Mouse (Mus musculus): ENCODE measurements around the gene Mycl. TPM values are rescaled to one million over a fixed set of nuclear protein-coding genes. Genes with fewer than 3 reads are reported as not detected.
A peak's percentile ranks its signal among the peaks of the same experiment; 100 is the strongest.

The Mycl gene
- polyA plus RNA-seq, 1 experiment from 2014 or later: 2.9 TPM

GRCm38 (mm10) chr4:122962751-122963150 lies 32.7 kb upstream of the Mycl start:
- no peak for TF ChIP-seq CTCF (IDR thresholded peaks at IDR 0.05; ENCODE audit: low read depth)
- H3K36me3 ChIP-seq (ENCODE audit: control insufficient read depth, insufficient read depth): no peaks in the 10 kb centered on the region
- no peaks in the 10 kb centered on the region for H3K9me3 ChIP-seq (ENCODE audit: control insufficient read depth)
- no peak overlapping the region for H3K27ac ChIP-seq (ENCODE audit: low read depth, low read length)
- H3K4me1 ChIP-seq (replicated peaks; ENCODE audit: control insufficient read depth, insufficient read depth, low read length): 0 out of 2 replicates have a peak, but pooled peaks cover 7% of the 10 kb centered on the region
- no peak for ATAC-seq
- H3K4me2 ChIP-seq (replicated peaks; ENCODE audit: low read depth): no peak overlapping the region
- WGBS: 57% methylated on average over 8 of the region's 8 CpGs
- no peak overlapping the region for H3K9ac ChIP-seq (ENCODE audit: low read depth, low read length)
- H3K4me3 ChIP-seq (ENCODE audit: low read depth, low read length): no peak overlapping the region
- H3K27me3 ChIP-seq (replicated peaks; ENCODE audit: control insufficient read depth, insufficient read depth, low read length): no peaks in the 10 kb centered on the region

GRCm38 (mm10) chr4:122968106-122968505 lies 27.3 kb upstream of the Mycl start:
- H3K36me3 ChIP-seq (ENCODE audit: control insufficient read depth, insufficient read depth): no peaks in the 10 kb centered on the region
- no peak overlapping the region for H3K27ac ChIP-seq (ENCODE audit: low read depth, low read length)
- 43% methylated on average over 4 of the region's 4 CpGs for WGBS
- ATAC-seq: no peak
- no peak overlapping the region for H3K4me2 ChIP-seq (replicated peaks; ENCODE audit: low read depth)
- no peaks in the 10 kb centered on the region for H3K27me3 ChIP-seq (replicated peaks; ENCODE audit: control insufficient read depth, insufficient read depth, low read length)
- no peak overlapping the region for H3K4me3 ChIP-seq (ENCODE audit: low read depth, low read length)
- no peak for TF ChIP-seq CTCF (IDR thresholded peaks at IDR 0.05; ENCODE audit: low read depth)
- no peaks in the 10 kb centered on the region for H3K4me1 ChIP-seq (replicated peaks; ENCODE audit: control insufficient read depth, insufficient read depth, low read length)
- no peak overlapping the region for H3K9ac ChIP-seq (ENCODE audit: low read depth, low read length)
- no peaks in the 10 kb centered on the region for H3K9me3 ChIP-seq (ENCODE audit: control insufficient read depth)

- 79% methylated on average over 4 of the region's 4 CpGs for WGBS
- H3K27ac ChIP-seq (ENCODE audit: low read depth, low read length): no peak overlapping the region
- H3K36me3 ChIP-seq (ENCODE audit: control insufficient read depth, insufficient read depth): no peaks in the 10 kb centered on the region
- no peaks in the 10 kb centered on the region for H3K9me3 ChIP-seq (ENCODE audit: control insufficient read depth)
- no peaks in the 10 kb centered on the region for H3K27me3 ChIP-seq (replicated peaks; ENCODE audit: control insufficient read depth, insufficient read depth, low read length)
- no peak overlapping the region for H3K9ac ChIP-seq (ENCODE audit: low read depth, low read length)
- H3K4me1 ChIP-seq (replicated peaks; ENCODE audit: control insufficient read depth, insufficient read depth, low read length): no peaks in the 10 kb centered on the region
- no peak overlapping the region for H3K4me2 ChIP-seq (replicated peaks; ENCODE audit: low read depth)
- no peak overlapping the region for H3K4me3 ChIP-seq (ENCODE audit: low read depth, low read length)
- no peak for ATAC-seq
- TF ChIP-seq CTCF (IDR thresholded peaks at IDR 0.05; ENCODE audit: low read depth): no peak
These were observed 24.3 kb upstream of the Mycl start for GRCm38 (mm10) chr4:122971191-122971590.

GRCm38 (mm10) chr4:122971646-122972045 lies 23.8 kb upstream of the Mycl start:
- H3K9me3 ChIP-seq (ENCODE audit: control insufficient read depth): no peaks in the 10 kb centered on the region
- H3K36me3 ChIP-seq (ENCODE audit: control insufficient read depth, insufficient read depth): no peaks in the 10 kb centered on the region
- no peak overlapping the region for H3K9ac ChIP-seq (ENCODE audit: low read depth, low read length)
- H3K27me3 ChIP-seq (replicated peaks; ENCODE audit: control insufficient read depth, insufficient read depth, low read length): no peaks in the 10 kb centered on the region
- ATAC-seq: no peak
- H3K27ac ChIP-seq (ENCODE audit: low read depth, low read length): no peak overlapping the region
- 81% methylated on average over 4 of the region's 4 CpGs for WGBS
- H3K4me3 ChIP-seq (ENCODE audit: low read depth, low read length): no peak overlapping the region
- no peak overlapping the region for H3K4me2 ChIP-seq (replicated peaks; ENCODE audit: low read depth)
- no peak for TF ChIP-seq CTCF (IDR thresholded peaks at IDR 0.05; ENCODE audit: low read depth)
- no peaks in the 10 kb centered on the region for H3K4me1 ChIP-seq (replicated peaks; ENCODE audit: control insufficient read depth, insufficient read depth, low read length)

- H3K36me3 ChIP-seq (ENCODE audit: control insufficient read depth, insufficient read depth): no peaks in the 10 kb centered on the region
- H3K4me2 ChIP-seq (replicated peaks; ENCODE audit: low read depth): no peak overlapping the region
- no peak overlapping the region for H3K4me3 ChIP-seq (ENCODE audit: low read depth, low read length)
- no peaks in the 10 kb centered on the region for H3K9me3 ChIP-seq (ENCODE audit: control insufficient read depth)
- no peak for TF ChIP-seq CTCF (IDR thresholded peaks at IDR 0.05; ENCODE audit: low read depth)
- no peak overlapping the region for H3K9ac ChIP-seq (ENCODE audit: low read depth, low read length)
- no peak overlapping the region for H3K27ac ChIP-seq (ENCODE audit: low read depth, low read length)
- 70% methylated on average over 8 of the region's 8 CpGs for WGBS
- H3K27me3 ChIP-seq (replicated peaks; ENCODE audit: control insufficient read depth, insufficient read depth, low read length): no peaks in the 10 kb centered on the region
- H3K4me1 ChIP-seq (replicated peaks; ENCODE audit: control insufficient read depth, insufficient read depth, low read length): no peaks in the 10 kb centered on the region
- no peak for ATAC-seq
These were observed 23.4 kb upstream of the Mycl start for GRCm38 (mm10) chr4:122972056-122972455.

- H3K27me3 ChIP-seq (replicated peaks; ENCODE audit: control insufficient read depth, insufficient read depth, low read length): no peaks in the 10 kb centered on the region
- TF ChIP-seq CTCF (IDR thresholded peaks at IDR 0.05; ENCODE audit: low read depth): no peak
- H3K4me2 ChIP-seq (replicated peaks; ENCODE audit: low read depth): no peak overlapping the region
- H3K4me3 ChIP-seq (ENCODE audit: low read depth, low read length): no peak overlapping the region
- H3K36me3 ChIP-seq (ENCODE audit: control insufficient read depth, insufficient read depth): no peaks in the 10 kb centered on the region
- no peaks in the 10 kb centered on the region for H3K9me3 ChIP-seq (ENCODE audit: control insufficient read depth)
- H3K27ac ChIP-seq (ENCODE audit: low read depth, low read length): peak overlapping the region; percentile 66
- no peak for ATAC-seq
- H3K4me1 ChIP-seq (replicated peaks; ENCODE audit: control insufficient read depth, insufficient read depth, low read length): peaks cover 7% of the 10 kb centered on the region; the same call in 1 of the 2 replicates
- no peak overlapping the region for H3K9ac ChIP-seq (ENCODE audit: low read depth, low read length)
- WGBS: 67% methylated on average over 5 of the region's 5 CpGs
These were observed 20.4 kb upstream of the Mycl start for GRCm38 (mm10) chr4:122974976-122975520.

GRCm38 (mm10) chr4:122976885-122977284 lies 18.6 kb upstream of the Mycl start:
- WGBS: 36% methylated on average over 4 of the region's 4 CpGs
- Histone ChIP-seq H3K9ac (ENCODE audit: low read depth, low read length) (no peak overlapping the region), H3K4me1 (replicated peaks; ENCODE audit: control insufficient read depth, insufficient read depth, low read length) (peaks cover 7% of the 10 kb centered on the region; the same call in 1 of the 2 replicates), H3K27me3 (replicated peaks; ENCODE audit: control insufficient read depth, insufficient read depth, low read length) (no peaks in the 10 kb centered on the region), H3K9me3 (ENCODE audit: control insufficient read depth) (no peaks in the 10 kb centered on the region), H3K36me3 (ENCODE audit: control insufficient read depth, insufficient read depth) (no peaks in the 10 kb centered on the region), H3K4me3 (ENCODE audit: low read depth, low read length) (no peak overlapping the region), H3K4me2 (replicated peaks; ENCODE audit: low read depth) (no peak overlapping the region), H3K27ac (ENCODE audit: low read depth, low read length) (peak overlapping the region; percentile 80)
- no peak for TF ChIP-seq CTCF (IDR thresholded peaks at IDR 0.05; ENCODE audit: low read depth)
- ATAC-seq: peak; percentile 55
